Mouse (Mus musculus) lung, embryonic 15.5 days (tissue): ENCODE results near the gene Atl3. TPM values are rescaled to one million over a fixed set of nuclear protein-coding genes. Genes with fewer than 3 reads are reported as not detected.
A peak's percentile ranks its signal among the peaks of the same experiment; 100 is the strongest.
"Not testable (repeated sequence)": the region's sequence is repeated elsewhere in the genome, so short reads cannot be mapped to it uniquely, and the experiment has no call there.

Experiments used
- ATAC-seq: fragments of 200-750 bp; cut with Nextera tagmentation; 2 replicates; pipeline ENCODE4 v1.8.0; 2017; ENCODE audit warnings: moderate number of reproducible peaks, borderline replicate concordance; ENCODE audit not compliant: low FRiP score, low TSS enrichment; ENCODE audit errors: extremely low read depth
- H3K27ac ChIP-seq: fragments of 300-500 bp; sonication (generic); 2 replicates; pipeline ENCODE4 v1.5.1; 2015; ENCODE audit warnings: moderate library complexity, mild to moderate bottlenecking, inconsistent platforms
- H3K27me3 ChIP-seq: fragments of 300-500 bp; sonication (generic); 2 replicates; pipeline ENCODE4 v1.6.1; 2015; ENCODE audit warnings: inconsistent platforms
- H3K36me3 ChIP-seq: fragments of 300-500 bp; sonication (generic); 2 replicates; pipeline ENCODE4 v1.6.1; 2015; ENCODE audit warnings: inconsistent platforms
- H3K4me1 ChIP-seq: fragments of 300-500 bp; sonication (generic); 2 replicates; pipeline ENCODE4 v1.6.1; 2015; ENCODE audit warnings: inconsistent platforms
- H3K4me2 ChIP-seq: fragments of 300-500 bp; sonication (generic); 2 replicates; pipeline ENCODE4 v1.6.1; 2015; ENCODE audit warnings: inconsistent platforms, mild to moderate bottlenecking, moderate library complexity
- H3K4me3 ChIP-seq: fragments of 300-500 bp; sonication (generic); 2 replicates; pipeline ENCODE4 v1.5.1; 2015; ENCODE audit warnings: mild to moderate bottlenecking, inconsistent platforms
- H3K9ac ChIP-seq: fragments of 300-500 bp; sonication (generic); 2 replicates; pipeline ENCODE4 v1.6.1; 2015; ENCODE audit warnings: inconsistent platforms
- H3K9me3 ChIP-seq: fragments of 300-500 bp; sonication (generic); 2 replicates; pipeline ENCODE4 v1.6.1; 2016; ENCODE audit warnings: inconsistent platforms
- WGBS: fragments of 180-500 bp; shearing (Covaris S2); methylation state at CpG from one replicate; pipeline ENCODE4 v1.1.7; 2015; 5-methylcytosine and 5-hydroxymethylcytosine counted together
- polyA plus RNA-seq: library from polyadenylated mRNA; unstranded; fragments of >200 nt; fragmentation: Nextera tagmentation; extraction: Ambion mirVana; gene quantifications from 2 replicates; pipeline ENCODE4 v1.2.1, GENCODE M21; 2015

Atl3 gene
- polyA plus RNA-seq, 1 experiment from 2014 or later: 21.2 TPM

DNA sequence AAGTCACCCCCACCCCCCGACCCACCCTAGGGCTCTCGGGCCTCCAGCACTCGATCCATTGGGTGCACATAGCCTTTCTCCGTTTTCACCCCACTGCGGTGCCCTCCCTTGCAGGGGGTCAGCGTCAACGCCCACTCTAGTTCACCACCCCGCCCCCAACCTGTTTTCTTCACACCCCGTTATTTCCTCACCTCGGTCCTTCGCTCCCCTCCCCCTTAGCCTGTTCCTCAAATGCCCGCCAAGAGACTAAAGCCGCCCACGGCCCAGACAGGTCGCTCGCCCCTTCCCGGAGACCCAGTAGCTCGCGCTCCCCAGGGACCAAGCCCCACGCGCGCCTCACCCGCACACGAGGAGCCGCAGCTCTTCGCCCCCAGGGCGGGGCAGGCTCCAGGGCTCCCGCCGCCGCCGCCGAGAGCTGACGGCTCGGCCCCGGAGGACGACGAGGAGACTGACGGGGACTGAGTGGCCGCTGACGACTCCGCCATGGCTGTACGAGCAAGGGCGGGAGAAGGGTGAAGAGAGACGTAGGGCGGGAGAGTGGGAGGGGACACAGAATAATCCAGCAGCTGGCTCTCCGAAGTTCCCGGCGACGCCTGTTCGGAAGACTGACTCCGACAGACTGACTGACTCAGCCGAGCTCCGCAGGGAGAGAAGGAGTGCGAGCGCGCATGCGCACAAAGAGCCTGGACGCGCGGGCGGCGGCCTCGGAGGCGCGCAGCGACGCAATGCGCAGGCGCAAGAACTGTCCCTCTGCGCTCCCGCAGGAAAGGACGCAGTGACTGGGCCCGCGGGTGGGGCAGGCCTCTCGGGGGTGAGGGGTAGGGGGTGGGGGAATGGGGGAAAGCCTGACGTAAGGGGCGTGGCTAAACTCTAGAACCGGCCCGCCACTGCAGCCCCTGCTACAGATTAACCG lies 11.0 kb upstream of the Atl3 start, which contains the start of gene Rtn3:
Rtn3 (minus strand) TSS at position 683 of the 913 bp plus-strand sequence.
- Histone ChIP-seq H3K9me3 (no peaks in the 10 kb centered on the region), H3K27ac (peak within 1 kb of the TSS; percentile 99), H3K4me3 (peak within 1 kb of the TSS; percentile 84), H3K4me2 (peak within 1 kb of the TSS; percentile 61), H3K36me3 (no peaks in the 10 kb centered on the region), H3K4me1 (peaks cover 12% of the 10 kb centered on the region), H3K9ac (peak within 1 kb of the TSS; percentile 91), H3K27me3 (no peaks in the 10 kb centered on the region)
- peak; percentile 95 for ATAC-seq
- WGBS: under 1% methylated on average over 80 of the region's 80 CpGs

DNA sequence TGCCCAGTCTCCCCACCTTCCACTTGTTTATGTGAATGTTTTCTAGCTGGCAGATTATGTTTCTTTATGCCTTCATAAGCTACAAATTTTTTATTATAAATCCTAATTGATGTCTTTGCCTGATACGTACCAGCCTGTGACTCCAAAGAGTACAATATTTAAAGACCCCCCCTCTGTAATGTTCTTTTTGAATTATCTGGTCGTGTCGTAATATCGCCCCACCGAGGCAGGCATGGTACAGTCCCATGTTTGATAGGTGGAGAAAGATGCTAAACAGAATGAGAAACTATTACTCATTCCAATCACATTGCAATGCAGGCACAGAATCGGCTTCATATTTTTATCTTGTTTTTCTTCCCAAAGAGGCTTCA lies 10.3 kb upstream of the Atl3 start:
- WGBS: 2% methylated on average over 6 of the region's 6 CpGs
- no peaks in the 10 kb centered on the region for H3K36me3 ChIP-seq
- peak overlapping the region; percentile 31; the same call in 1 of the 2 replicates for H3K9ac ChIP-seq
- H3K4me1 ChIP-seq: peaks cover 12% of the 10 kb centered on the region
- H3K4me2 ChIP-seq: peak overlapping the region; percentile 61
- no peaks in the 10 kb centered on the region for H3K9me3 ChIP-seq
- peak overlapping the region; percentile 99 for H3K27ac ChIP-seq
- ATAC-seq: peak; percentile 4; the same call in 1 of the 2 replicates
- no peaks in the 10 kb centered on the region for H3K27me3 ChIP-seq
- H3K4me3 ChIP-seq: peak overlapping the region; percentile 84

DNA sequence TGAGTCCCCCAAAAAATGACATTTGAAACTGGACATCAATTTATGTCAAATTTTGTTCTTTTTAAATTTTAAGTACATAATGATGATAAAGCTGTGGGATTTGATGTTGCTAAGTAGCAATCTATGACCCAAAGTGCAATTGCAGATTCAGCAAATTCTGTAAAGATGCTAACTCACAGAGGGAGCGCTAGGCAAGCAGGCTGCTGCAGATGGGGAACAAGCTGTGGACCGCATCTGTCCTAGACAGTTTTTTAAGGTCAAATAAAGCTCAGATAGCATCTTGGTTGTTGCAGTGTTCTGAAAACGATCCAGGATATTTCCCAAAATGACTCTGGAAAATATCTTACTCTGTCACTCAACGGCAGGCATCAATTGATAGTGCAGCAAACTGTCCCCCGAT lies 9.8 kb upstream of the Atl3 start:
- no peak overlapping the region for H3K4me3 ChIP-seq
- peaks cover 12% of the 10 kb centered on the region for H3K4me1 ChIP-seq
- no peak overlapping the region for H3K9ac ChIP-seq
- no peak overlapping the region for H3K27ac ChIP-seq
- H3K9me3 ChIP-seq: no peaks in the 10 kb centered on the region
- no peaks in the 10 kb centered on the region for H3K36me3 ChIP-seq
- no peaks in the 10 kb centered on the region for H3K27me3 ChIP-seq
- WGBS: 51% methylated on average over 5 of the region's 5 CpGs
- H3K4me2 ChIP-seq: peak overlapping the region; percentile 61
- no peak for ATAC-seq

DNA sequence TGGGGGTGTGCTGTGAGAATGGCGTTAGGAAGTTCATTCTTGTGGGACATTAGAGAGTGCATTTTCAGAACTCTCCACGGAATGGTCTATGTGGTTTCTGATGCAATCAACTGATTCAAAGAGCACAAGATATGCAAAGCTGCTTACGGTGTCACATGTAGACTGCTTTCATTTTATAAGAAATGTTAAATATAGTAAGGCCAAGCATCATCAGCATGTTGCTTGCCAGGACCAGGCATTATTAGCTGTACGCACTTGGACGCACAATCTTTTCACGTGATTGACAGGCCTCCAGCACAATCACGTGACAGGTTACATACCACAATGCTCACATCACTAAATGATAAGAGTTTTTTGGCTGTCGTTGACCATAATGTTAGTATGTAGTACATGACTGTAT lies 6.2 kb upstream of the Atl3 start:
- Histone ChIP-seq H3K4me3 (no peak overlapping the region), H3K4me1 (0 out of 2 replicates have a peak, but pooled peaks cover 4% of the 10 kb centered on the region), H3K9ac (no peak overlapping the region), H3K9me3 (no peaks in the 10 kb centered on the region), H3K27ac (no peak overlapping the region), H3K4me2 (no peak overlapping the region), H3K27me3 (no peaks in the 10 kb centered on the region), H3K36me3 (no peaks in the 10 kb centered on the region)
- WGBS: 83% methylated on average over 8 of the region's 8 CpGs
- ATAC-seq: no peak

DNA sequence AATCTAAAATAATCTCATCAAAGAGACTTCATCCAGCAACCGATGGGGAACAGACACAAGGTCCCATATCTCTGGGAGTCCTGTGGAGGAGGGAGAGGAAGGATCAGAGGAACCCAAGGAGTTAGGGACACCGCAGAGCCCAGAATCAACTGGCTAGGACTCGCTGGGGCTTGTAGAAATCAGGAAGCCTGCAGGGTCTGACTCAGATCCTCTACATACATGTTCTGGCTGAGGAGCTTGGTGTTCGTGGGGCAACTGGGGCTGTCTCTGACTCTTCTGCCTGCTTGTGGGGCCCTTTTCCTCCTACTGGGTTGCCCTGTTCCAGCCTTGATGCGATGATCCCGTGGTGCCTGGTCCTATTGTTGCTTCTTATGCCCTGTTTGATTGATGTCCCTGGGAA lies 1.9 kb upstream of the Atl3 start:
- no peak for ATAC-seq
- no peaks in the 10 kb centered on the region for H3K36me3 ChIP-seq
- H3K4me1 ChIP-seq: 0 out of 2 replicates have a peak, but pooled peaks cover 7% of the 10 kb centered on the region
- no peaks in the 10 kb centered on the region for H3K9me3 ChIP-seq
- H3K4me2 ChIP-seq: no peak overlapping the region
- H3K4me3 ChIP-seq: no peak overlapping the region
- no peak overlapping the region for H3K27ac ChIP-seq
- H3K27me3 ChIP-seq: no peaks in the 10 kb centered on the region
- WGBS: 78% methylated on average over 6 of the region's 6 CpGs
- H3K9ac ChIP-seq: no peak overlapping the region

DNA sequence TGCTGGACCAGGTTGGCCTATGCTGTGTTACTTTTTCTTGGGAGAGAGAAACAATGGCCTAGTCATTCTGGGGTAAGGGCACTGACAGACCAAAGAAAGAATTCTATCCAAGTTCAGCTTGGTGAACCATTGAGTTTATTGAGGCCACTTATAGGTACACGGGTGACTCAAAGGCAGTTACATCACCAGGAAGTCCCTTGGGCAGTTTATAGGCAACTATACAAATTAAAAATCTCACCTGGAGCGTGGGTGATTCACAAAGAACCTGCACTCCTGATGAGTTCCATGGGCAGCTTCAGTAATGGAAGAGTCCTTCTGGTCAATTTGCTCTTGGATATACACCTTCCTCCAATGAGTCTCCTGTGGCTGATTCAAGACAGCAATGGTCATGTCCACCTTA lies 1.2 kb upstream of the Atl3 start:
- ATAC-seq: no peak
- H3K27ac ChIP-seq: no peak overlapping the region
- H3K4me2 ChIP-seq: no peak overlapping the region
- WGBS: 83% methylated on average over 2 of the region's 2 CpGs
- 0 out of 2 replicates have a peak, but pooled peaks cover 7% of the 10 kb centered on the region for H3K4me1 ChIP-seq
- no peaks in the 10 kb centered on the region for H3K9me3 ChIP-seq
- H3K9ac ChIP-seq: no peak overlapping the region
- no peak overlapping the region for H3K4me3 ChIP-seq
- no peaks in the 10 kb centered on the region for H3K27me3 ChIP-seq
- H3K36me3 ChIP-seq: no peaks in the 10 kb centered on the region

DNA sequence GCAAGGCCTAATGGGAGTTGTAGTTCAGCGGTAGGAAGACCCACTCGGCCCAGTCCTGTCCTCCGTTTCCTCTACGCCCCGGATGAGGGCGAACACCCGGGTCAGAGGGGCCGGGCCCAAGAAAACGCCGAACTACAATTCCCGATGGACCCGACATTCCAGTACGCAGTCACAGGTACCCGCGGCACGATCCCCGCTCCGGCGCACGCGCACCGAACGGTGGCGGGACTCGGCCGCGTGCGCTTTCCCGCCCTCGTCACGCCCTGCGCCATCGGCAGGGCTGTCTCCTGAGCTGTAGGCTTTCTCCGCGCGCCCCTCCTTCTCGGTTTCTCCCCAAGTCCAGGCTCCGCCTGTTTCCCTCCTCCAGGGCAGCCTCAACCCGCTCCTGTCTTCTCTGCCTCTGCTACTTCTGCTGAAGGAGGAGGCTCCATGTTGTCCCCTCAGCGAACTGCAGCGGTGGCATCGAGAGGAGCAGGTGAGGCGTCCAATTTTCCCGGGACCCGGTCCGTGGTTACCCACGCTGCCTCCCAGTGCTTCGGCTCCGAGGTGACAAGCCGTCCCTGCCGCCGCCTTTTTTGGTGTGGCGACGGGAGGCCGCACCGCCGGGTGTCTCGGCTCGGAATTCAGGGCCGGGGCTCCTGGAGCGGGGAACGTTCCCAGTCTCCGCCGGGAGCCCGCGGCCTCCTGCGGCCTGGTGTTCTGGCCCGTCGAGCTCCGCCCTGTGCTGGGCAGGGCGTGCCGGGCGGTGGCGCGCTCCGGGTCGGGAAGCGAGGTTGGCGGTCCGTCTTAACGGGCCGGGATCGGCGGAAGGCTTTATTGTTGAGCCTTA lies 561 bp downstream of the Atl3 start:
- Histone ChIP-seq H3K36me3 (no peaks in the 10 kb centered on the region), H3K4me3 (peak overlapping the region; percentile 85), H3K9ac (peak overlapping the region; percentile 91), H3K27ac (peak overlapping the region; percentile 100), H3K4me1 (0 out of 2 replicates have a peak, but pooled peaks cover 7% of the 10 kb centered on the region), H3K4me2 (peak overlapping the region; percentile 71), H3K9me3 (no peaks in the 10 kb centered on the region), H3K27me3 (no peaks in the 10 kb centered on the region)
- peak; percentile 97 for ATAC-seq
- WGBS: under 1% methylated on average over 83 of the region's 84 CpGs

DNA sequence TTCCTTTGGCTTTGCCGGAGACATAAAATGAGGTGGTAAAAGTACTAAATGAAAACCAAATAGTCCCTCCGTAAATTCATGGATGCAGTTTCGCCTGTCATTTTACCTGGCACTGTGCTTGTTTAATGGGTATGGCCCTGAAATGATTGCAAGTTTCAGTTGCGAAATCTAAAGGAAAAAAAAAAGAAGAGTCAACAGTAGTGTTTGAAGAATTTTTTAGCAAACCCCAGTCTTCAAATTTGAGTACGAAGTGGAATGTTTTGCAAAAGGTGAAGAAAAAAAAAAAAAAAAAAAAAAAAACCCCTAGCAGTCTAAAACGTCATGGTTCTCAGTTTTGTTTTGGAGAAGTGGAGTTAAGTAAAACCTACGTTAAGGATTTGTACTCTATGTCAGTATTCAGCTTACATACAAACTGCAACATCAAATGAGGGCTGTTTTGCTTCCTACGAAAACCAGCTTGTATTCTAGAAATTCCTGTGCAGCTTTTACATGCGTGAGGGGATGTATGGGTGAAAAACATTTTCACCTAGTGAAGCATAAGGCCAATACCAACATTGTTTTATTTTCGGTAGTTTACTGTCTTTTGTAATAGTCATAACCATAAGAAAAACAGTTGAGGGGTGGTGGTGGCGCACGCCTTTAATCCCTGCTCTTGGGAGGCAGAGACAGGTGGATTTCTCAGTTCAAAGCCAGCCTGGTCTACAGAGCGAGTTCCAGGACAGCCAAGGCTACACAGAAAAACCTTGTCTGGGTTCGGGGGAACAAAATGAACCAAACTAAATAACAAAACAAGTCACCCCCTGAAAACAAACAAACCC lies 1.6 kb downstream of the Atl3 start:
- peak overlapping the region; percentile 71 for H3K4me2 ChIP-seq
- H3K9ac ChIP-seq: peak overlapping the region; percentile 91
- H3K9me3 ChIP-seq: no peaks in the 10 kb centered on the region
- 29% methylated on average over 14 of the region's 14 CpGs for WGBS
- no peaks in the 10 kb centered on the region for H3K36me3 ChIP-seq
- H3K4me3 ChIP-seq: peak overlapping the region; percentile 85
- H3K4me1 ChIP-seq: 0 out of 2 replicates have a peak, but pooled peaks cover 7% of the 10 kb centered on the region
- H3K27me3 ChIP-seq: no peaks in the 10 kb centered on the region
- ATAC-seq: no peak
- H3K27ac ChIP-seq: peak overlapping the region; percentile 100

DNA sequence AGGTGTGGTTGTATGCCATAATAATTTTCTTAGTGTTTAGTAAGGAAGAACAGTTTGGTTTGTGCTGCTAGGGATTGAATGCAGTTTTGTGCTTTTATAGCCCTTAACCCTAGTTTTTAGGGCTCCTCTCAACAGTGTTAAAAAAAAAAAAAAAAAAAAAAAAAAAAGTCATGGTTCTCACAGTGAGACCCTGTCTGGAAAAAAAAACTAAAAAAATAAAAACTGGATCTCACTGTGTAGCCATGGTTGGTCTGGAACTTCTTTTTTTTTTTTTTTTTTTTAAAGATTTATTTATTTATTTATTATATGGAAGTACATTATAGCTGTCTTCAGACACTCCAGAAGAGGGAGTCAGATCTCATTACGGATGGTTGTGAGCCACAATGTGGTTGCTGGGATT lies 2.2 kb downstream of the Atl3 start:
- not testable (repeated sequence) for ATAC-seq, H3K36me3 ChIP-seq, H3K27ac ChIP-seq, H3K4me3 ChIP-seq, H3K9me3 ChIP-seq, H3K9ac ChIP-seq, H3K27me3 ChIP-seq, H3K4me1 ChIP-seq
- WGBS: 50% methylated on average over 1 of the region's 1 CpGs
- H3K4me2 ChIP-seq: peak overlapping the region; percentile 71

DNA sequence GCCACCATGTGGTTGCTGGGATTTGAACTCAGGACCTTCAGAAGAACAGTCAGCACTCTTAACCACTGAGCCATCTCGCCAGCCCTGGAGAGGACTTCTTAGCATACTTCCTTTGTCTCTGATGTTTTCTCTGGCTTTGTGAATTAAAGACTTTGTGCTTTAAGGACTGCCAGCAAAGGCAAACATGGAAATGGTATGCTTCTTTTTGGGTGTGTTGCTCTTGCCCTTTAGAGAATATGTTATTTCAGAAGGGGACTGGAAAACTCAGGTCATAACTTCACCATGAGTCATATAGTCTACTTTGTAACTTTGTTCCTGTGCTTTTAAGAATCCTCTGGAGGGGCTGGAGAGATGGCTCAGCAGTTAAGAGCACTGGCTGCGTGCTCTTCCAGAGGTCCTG lies 5.0 kb downstream of the Atl3 start:
- Histone ChIP-seq H3K36me3 (no peaks in the 10 kb centered on the region), H3K4me3 (no peak overlapping the region), H3K4me2 (no peak overlapping the region), H3K27me3 (no peaks in the 10 kb centered on the region), H3K9me3 (no peaks in the 10 kb centered on the region), H3K4me1 (peaks cover 9% of the 10 kb centered on the region; the same call in 1 of the 2 replicates), H3K9ac (no peak overlapping the region), H3K27ac (no peak overlapping the region)
- ATAC-seq: no peak
- 75% methylated on average over 2 of the region's 2 CpGs for WGBS

DNA sequence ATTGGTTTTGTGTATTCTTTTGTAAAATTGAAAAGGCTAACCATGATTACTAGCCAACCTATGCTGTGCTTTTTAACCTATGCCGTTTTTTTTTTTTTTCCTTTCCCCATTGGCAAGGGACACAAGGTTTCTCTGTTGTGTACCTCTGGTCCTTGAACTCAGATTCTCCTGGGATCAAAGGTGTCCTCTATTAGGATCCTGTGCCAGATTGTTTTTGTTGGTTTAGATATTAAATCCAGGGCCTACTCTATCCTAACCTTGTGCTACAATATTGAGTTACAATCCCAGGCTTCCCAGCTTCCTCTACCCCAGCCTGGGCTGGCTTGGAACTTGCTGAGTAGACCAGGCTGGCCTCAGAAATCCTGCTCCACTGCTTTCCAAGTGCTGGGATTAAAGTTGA lies 6.9 kb downstream of the Atl3 start:
- Histone ChIP-seq H3K27me3 (no peaks in the 10 kb centered on the region), H3K36me3 (no peaks in the 10 kb centered on the region)
- WGBS: 74% methylated on average over 1 of the region's 1 CpGs

More for the DNA sequence above, 6.9 kb downstream of the Atl3 start:
- H3K9ac ChIP-seq: no peak overlapping the region
- no peak overlapping the region for H3K27ac ChIP-seq
- H3K4me3 ChIP-seq: no peak overlapping the region
- no peak overlapping the region for H3K4me2 ChIP-seq
- H3K9me3 ChIP-seq: no peaks in the 10 kb centered on the region
- no peak for ATAC-seq
- H3K4me1 ChIP-seq: peaks cover 8% of the 10 kb centered on the region; the same call in 1 of the 2 replicates
